Mouse (Mus musculus) heart, adult 18-20 months (tissue): ENCODE measurements at regions not wholly inside any gene's neighbourhood (a gene's known extent, or its start where the extent isn't known, plus 50 kb on each side); places are given as distances from the start of the nearest gene placed in this dataset.

Source experiments
- DNase-seq, 2 experiments: peaks; one replicate each; pipeline ENCODE4 v3.0.0; 2021 to 2022; ENCODE audit warnings: mixed read lengths in 1 of 2

- DNase-seq, result peak; percentile 22 to 62
Observed at GRCm38 (mm10) chr19:17275861-17276502, 96.7 kb downstream of the Gcnt1 start.
